Mouse (Mus musculus): Measurements from ENCODE around the gene Hand1.

Hand1 gene

DNA sequence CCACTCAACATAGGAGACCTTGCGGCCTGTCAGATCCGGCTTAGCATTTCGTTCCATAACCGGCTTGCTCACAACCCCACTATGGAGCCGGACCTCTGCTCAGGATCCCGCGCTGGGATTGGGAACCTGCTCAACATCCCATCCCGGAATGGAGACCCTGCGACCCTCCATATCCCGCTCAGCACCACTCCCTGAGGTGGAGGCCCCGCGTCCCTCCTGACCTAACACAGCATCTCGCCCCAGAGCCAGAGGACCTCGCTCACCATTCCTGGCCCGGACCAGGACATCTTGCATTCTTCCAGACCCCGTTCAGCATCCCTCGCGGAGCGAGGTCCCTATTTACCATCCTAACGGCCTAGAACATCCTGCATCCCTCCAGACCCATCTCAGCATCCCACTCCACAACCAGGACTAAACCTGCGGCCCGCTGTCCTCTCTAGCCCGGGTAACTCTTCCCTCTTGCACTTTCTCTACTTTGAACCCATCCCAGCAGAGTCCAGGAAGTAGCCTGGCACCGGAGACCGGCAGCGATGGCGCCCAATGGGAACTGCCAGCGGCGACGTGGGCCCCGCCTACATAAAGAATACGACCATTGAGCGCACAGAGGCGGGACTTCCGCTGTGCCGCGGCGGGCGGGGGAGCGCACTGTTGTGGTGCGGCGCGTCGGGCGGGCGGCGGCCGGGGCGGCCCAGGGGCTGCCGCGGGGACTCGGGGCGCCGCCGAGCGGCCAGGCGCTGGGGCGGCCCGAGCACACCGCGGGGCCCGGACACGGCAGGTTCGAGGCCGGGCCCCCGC, 31.4 kb downstream of the Hand1 start, which contains the start of gene Sap30l:
TSS of gene Sap30l (plus strand) at position 667 of the 795 bp plus-strand sequence.
- DNase-seq = peak; percentile 97

DNA sequence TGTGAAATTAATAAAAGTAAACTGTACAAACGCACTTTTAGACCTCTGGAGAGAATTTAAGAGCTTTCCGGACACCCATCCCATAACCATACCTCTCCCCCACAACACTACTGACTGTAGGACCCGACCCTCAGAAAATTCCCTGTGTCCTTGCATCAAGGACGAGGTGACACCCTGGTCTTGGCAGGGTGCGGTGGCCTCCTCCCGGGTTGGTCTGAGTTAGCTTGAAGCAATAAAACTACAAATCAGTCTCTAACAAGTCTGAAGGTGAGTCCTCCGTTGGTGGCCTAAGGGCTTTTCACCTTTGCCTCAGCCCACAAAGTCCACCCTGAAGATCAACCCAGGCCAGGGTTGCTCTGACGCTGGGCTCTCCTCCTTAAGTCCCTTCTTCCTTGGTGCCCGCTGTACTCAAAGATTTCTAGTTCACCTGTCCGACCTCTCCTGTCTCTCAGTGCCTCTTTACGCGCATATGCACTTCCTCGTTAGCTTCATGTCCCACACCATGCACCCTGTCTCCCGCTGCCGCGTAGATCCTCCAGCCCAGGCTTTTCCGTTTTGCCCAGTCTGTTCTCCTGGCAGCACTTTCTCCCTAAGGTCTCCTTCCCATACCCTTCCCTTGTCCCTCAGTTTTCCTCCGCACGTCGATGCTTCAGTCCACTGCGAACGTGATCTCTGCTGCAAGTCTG, 32.2 kb downstream of the Hand1 start:
- no peak for DNase-seq

DNA sequence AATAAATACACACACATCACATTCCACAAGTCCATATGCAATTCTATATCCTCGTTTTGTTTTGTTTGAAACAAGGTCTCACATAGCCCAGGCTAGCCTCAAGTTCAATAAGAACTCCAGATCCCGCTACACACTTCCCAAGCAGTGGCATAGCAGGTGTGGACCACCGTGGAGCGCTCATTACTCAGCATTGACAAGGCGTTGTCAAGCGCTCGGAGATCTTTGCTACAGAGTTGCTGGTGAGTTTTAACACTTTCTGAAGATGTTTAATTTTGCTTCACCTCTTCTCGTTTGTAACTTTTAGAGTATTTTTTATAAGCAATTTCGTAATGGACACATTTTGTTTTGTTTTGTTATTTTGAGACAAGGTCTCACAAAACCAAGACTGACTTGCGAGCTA, 33.2 kb downstream of the Hand1 start:
- no peak for DNase-seq

DNA sequence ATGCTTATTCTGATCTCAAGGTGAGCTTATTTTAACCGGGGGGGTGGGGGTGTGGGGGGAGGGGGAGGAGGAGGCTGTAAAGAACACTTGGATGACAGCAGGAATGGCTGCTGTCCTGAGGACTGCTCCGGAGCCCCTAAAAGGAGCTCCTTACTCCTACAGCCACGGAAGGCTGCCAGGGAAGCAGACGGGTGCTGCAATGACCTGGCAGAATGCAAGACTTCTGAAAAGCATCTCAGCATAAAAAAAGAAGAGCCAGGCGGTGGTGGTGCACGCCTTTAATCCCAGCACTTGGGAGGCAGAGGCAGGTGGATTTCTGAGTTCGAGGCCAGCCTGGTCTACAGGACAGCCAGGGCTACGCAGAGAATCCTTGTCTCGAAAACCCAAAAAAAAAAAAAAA, 34.8 kb downstream of the Hand1 start:
- no peak for DNase-seq

DNA sequence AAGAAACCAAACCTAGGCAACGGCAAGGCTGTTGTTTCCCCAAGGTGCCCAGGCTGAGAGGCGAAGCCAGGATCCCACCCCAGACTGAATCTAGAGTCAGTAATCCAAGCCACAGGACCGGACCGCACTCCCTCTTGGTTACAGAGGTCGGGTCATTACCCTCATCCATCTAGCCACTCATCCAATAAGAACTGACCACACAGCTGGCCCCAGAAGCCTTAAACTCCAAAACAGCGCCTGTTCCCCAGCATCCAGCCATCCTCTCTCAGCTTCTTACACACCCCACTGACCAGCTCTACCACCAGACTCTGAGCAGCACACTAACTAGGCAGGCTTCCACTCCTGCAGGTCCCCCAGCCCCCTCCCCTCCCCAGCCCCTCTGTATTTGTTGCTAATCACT, 37.5 kb downstream of the Hand1 start:
- no peak for DNase-seq

DNA sequence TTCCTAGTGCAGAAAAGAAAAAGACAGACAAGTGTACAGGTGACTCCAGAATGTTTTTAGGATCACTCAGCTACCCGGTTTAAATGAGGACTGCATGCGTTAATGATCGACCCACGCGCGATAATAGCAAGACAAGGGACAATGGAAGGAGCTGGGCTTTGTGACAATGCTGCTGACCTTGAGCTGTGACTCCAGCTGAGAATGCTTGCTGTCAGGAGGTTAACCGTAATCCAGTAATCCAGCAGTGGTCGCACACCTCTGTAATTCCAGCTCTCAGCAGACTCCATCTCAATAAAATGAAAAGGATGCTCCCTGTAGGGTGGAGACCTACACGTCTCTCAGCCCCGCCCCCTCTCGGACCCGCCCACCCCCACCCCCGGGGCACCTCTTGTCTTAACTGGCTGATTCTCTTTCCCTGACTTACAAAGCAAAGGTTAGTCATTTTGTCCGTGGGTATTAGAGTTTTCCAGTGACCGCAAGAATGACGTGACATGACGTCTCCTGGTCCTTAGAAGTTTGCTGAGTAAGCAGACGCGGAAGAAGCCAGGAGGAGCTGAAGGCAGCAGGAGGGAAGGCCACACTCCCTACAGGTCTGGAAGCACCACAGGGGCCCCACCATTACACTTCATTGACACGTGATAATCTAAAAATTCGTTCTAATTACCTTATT, 41.6 kb downstream of the Hand1 start:
- DNase-seq = no peak

DNA sequence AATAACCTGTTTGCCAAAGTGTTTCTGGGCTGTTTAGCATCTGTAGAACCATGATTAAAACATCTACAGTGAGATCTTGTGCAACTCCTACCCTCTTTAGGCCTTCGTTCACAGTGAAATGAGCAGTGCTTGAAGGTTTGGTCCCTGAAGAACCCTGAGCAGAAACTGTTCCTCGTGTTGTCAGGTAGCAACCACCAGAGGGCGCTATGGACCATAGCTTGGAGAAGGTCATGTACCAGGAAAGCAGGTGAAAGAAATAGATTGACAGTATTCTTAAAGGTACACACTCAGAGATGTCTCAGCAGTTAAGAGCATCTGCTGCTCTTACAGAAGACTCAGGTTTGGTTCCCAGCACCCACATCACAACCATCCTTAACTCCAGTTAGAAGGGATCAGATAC, 44.7 kb downstream of the Hand1 start:
- DNase-seq = no peak

DNA sequence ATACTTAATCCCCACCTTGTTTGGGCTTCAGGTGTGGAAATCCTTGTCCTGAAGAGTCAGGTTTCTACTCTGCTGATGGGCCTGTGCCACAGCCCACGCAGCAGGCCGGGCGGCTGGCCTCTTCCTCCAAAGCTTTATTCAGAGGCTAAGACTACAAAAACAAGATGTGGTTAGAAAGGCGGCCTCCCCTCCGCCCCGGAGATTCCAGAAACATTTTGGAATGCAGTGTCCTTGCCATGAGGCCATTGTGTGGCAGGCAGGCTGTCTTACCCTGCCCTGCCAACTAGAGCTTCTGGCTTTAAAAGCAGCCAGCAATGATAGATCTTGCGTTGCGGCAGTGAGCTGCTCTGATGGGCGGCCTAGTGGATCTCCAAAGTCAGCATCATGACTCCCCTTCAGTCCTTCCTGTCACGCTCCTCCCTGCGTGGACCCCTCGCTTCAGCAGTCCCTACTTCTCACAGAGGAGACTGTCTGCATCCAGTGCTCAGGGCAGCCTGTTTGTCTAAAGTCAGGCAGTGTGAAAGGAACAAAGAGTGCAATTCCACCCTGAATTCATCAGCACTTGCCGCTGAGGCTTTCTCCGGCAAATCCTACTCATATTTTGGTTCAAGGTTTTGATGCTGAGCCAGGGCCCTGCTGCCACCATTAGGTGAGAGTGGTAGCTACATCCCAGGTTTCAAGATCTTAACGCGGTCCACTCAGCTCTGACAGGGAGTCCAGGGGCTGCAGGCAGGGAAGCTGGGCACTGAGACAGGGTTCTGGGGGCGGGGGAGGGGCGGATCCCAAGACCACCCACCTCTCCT, 45.8 kb downstream of the Hand1 start:
- DNase-seq = peak; percentile 65

DNA sequence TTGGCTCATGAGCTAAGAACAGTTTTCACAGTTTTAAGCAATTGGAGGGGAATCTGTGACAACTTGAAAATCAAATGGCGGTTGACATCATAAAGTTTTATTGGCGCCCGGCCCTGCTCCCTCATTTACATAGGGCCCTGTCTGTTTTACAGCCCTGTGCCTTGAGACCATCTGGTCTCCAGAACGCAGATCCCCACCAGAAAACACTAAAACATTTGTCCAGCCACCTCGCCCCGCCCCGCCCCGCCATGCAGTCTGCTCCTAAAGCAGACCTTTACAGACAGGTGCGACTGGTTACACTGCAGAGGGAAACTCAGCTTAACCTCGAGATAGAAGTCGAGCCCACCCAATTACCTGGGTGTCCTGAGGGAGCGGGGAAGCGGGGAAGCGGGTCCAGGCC, 52.8 kb downstream of the Hand1 start:
- no peak for DNase-seq
